Mouse (Mus musculus): ENCODE results near the gene 4930447F04Rik.

4930447F04Rik gene

GRCm38 (mm10) chrX:66304124-66304523 lies at the start of gene 4930447F04Rik:
TSS of gene 4930447F04Rik (minus strand) at chrX:66304224.
- DNase-seq = no peak
